ENCODE assay signal across 10 mouse cellular contexts in the genomic region with DNA sequence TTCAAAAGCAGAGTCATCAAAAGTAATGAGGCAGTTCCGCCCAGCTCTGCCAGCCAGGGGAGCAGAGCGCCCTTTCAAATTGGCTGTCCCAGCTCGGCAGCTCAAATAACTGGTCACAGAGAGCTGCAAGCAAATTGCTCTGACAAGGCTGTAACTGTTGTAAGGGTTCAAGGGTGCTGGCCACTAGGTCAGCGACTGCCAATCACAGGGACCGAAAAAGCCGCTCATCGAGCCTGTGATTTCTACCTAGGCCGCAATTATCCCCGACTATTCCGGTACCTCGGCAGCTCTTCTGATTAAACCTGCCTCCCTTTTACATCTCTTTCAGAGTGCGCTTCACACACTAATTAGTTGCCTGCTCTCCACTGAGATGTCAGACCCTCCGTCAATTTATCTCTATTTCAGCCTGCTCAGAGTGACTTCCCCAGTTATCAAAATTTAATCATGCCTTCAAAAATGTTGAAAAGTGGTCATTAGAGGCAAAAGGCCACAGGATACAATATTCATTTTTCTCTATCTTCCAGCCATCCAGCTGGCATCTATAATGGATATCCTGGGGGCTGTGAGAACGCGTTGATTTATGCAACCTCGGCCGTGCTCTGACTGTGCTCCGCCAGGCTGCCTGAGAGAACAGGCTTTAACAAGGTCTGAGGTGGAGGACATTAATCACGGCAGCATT.
DNase-seq lines count a peak whose midpoint lies in the region; ATAC-seq and TF ChIP-seq lines count a peak whose summit lies in the region.
"Had no signal": no experiment of that assay in that cellular context is flagged by ENCODE, and none has a peak within 500 bp of the region (broad histone marks: within the 10 kb centered on the region; RNA-seq: fewer than 3 reads in every experiment).

No protein-coding gene starts in this region.

- WGBS in hindbrain, embryonic 16.5 days, result 19% methylated on average over 19 of the region's 19 CpGs

- peak in 1 of 2 experiments; percentile 10 for DNase-seq in layer of hippocampus, adult 2 months (ENCODE audit: low spot score in 2 of 2)
- DNase-seq in layer of hippocampus, adult 18-20 months (ENCODE audit: low spot score in 2 of 2), result no peak
- peak; percentile 59 for DNase-seq in embryo, embryonic 9.5 days (ENCODE audit: extremely low spot score)
- peak; percentile 71 for DNase-seq in retina, embryonic 14.5 days (ENCODE audit: low spot score)
- no peak for DNase-seq in spleen, postnatal 10 days (ENCODE audit: low spot score in 2 of 2)
- no peak for DNase-seq in thymus, postnatal 10 days (ENCODE audit: low spot score in 2 of 2)
- no peak for DNase-seq in urinary bladder, postnatal 4 days (ENCODE audit: low spot score in 2 of 2)
- DNase-seq: thymus, postnatal 25 days had no signal

- H3K4me2 ChIP-seq in hindbrain, embryonic 16.5 days (ENCODE audit: low read length), result peak overlapping the region; percentile 20

- no peak overlapping the region; the same call in 1 of the 2 replicates for H3K9ac ChIP-seq in hindbrain, embryonic 16.5 days (ENCODE audit: low read depth, low read length)

- peak overlapping the region; percentile 25; the same call in 1 of the 2 replicates for H3K27ac ChIP-seq in layer of hippocampus, adult 2 months
- H3K27ac ChIP-seq in hindbrain, embryonic 16.5 days (ENCODE audit: low read depth, low read length), result no peak overlapping the region
- H3K27ac ChIP-seq: left cerebral cortex, adult 2 months had no signal

- H3K4me3 ChIP-seq in layer of hippocampus, adult 2 months, result no peak overlapping the region
- H3K4me3 ChIP-seq in hindbrain, embryonic 16.5 days (ENCODE audit: low read length), result no peak overlapping the region
- H3K4me3 ChIP-seq: left cerebral cortex, adult 2 months had no signal

- no peak for TF ChIP-seq CTCF in layer of hippocampus, adult 2 months (conservative IDR thresholded peaks at IDR 0.05)

- no peaks in the 10 kb centered on the region for H3K36me3 ChIP-seq in hindbrain, embryonic 16.5 days (ENCODE audit: control insufficient read depth, insufficient read depth, low read length)

- H3K27me3 ChIP-seq in hindbrain, embryonic 16.5 days (replicated peaks; ENCODE audit: control insufficient read depth, insufficient read depth, low read length), result no peaks in the 10 kb centered on the region; the same call in 1 of the 2 replicates

- H3K4me1 ChIP-seq in hindbrain, embryonic 16.5 days (ENCODE audit: control insufficient read depth, insufficient read depth, low read depth, low read length), result peaks cover 8% of the 10 kb centered on the region

- ATAC-seq in hindbrain, embryonic 16.5 days, result peak; percentile 94

- no peaks in the 10 kb centered on the region for H3K9me3 ChIP-seq in hindbrain, embryonic 16.5 days (ENCODE audit: control insufficient read depth, low read length)

Comparison
In these comparisons a context has a peak if more than half of its experiments do, and no peak if none do; other contexts are left out.
1. DNase-seq: peak in embryo, embryonic 9.5 days (single experiment) and retina, embryonic 14.5 days (single experiment); none in layer of hippocampus, adult 18-20 months (0 of 2), spleen, postnatal 10 days (0 of 2), thymus, postnatal 10 days (0 of 2) and urinary bladder, postnatal 4 days (0 of 2).